Mouse (Mus musculus): ENCODE measurements around the gene Qrfp. TPM values are rescaled to one million over a fixed set of nuclear protein-coding genes. Genes with fewer than 3 reads are reported as not detected.
A peak's percentile ranks its signal among the peaks of the same experiment; 100 is the strongest.

The Qrfp gene
- total RNA-seq, 2 experiments from 2014 or later: 0.29 to 0.65 TPM

DNA sequence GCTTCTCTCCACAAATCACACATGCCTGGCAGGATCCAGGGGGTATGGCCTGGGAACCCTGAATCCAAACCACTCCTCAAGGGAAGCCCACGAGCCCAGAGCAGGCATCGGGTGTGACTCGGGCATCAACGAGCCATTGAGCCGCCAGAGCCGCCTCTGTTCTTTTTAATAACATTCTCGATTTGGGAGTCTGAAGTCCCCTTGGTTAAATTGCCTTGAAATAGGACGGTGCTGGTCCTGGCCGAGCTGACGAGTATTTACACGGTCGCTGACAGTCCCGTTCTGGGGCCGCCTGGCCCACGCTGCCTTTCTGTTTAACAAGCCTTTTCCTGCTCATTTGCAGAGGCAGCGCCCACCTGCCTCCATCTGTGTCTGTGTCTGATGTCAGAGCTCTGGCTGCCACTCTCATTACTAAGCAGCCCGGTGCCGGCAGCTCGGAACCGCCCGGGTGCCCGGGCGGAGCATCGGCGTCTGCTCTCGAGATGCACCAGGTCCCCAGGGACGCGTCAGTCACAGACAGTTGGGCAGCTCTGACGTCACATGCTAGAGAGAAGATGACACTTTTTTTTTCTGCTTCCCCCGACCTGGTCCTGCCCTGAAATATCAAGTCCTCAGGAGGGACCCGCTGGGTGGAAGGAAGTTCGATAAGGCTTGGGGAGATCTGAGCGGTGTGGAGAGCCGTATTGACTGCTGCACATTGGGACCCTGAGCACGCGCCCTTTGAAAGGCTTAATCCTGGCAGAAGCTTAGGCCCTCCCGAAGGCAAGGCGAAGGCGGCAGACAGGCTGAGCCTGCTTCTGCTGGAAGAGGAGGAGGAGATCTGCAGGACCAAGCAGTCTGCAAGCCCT, 12.4 kb upstream of the Qrfp start:
- ATAC-seq (ENCODE audit: poor library complexity, severe bottlenecking): peak; percentile 7; the same call in 1 of the 2 replicates

DNA sequence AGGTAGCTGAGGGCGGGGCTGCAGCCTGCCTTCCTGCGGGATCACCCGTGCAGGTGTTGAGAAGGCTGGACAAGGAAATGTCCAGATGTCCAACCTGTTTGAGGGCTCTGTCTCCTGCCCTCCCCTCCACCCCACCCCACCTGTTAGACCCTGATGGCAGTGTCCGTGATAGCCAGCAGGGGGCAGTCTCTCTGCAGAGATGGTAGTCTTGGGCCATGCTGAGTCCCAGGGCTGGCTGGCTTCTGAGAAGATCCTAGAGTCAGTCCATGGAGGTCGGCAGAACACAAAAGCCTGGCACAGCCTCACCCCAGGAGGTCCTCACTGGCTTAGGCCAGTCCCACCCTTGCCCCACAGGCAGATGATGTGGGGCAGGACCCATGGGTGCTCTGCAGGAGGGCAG, 5.0 kb upstream of the Qrfp start:
- 0 out of 2 replicates have a peak, but pooled peaks have one; percentile 17 for ATAC-seq (ENCODE audit: poor library complexity, severe bottlenecking)

DNA sequence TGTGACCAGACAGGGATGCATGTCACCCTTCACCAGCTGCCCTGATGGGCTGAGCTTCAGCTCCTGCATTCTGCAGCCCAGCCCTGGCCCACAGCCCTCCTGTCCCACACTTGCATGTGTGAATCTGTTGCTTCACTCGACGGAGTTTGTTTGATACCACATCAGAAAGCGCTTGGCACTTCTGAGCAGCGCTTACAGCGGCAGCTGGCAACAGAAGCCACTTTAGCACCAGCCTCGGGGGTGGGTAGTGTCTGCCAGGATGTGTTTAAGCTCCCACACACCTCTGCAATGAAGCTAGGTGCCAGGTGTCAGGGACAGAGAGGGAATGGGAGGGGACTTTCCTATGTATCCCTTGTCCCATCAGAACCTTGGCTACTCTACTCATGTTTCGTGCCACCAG, 4.3 kb upstream of the Qrfp start:
- peak; percentile 26; the same call in 1 of the 2 replicates for ATAC-seq (ENCODE audit: poor library complexity, severe bottlenecking)

DNA sequence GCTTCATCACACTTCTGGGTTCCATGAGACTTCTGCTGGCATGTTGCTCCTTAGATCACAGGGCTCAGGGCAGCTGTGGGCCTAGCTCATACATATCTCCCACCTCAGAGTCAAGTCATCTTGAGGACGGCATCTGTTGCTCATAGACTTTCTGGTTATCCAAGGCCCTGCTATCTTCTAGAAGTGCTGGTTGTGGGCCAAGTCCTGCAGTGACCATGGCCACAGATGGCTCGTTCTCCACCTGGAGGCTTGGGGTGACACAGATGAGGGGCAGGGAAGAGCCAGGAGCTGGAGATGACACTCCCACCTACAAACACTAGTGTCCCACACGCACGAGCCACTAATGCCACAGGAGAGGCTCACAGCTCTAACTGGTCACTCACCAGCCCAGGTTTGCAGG, 3.3 kb upstream of the Qrfp start:
- ATAC-seq (ENCODE audit: poor library complexity, severe bottlenecking): no peak

DNA sequence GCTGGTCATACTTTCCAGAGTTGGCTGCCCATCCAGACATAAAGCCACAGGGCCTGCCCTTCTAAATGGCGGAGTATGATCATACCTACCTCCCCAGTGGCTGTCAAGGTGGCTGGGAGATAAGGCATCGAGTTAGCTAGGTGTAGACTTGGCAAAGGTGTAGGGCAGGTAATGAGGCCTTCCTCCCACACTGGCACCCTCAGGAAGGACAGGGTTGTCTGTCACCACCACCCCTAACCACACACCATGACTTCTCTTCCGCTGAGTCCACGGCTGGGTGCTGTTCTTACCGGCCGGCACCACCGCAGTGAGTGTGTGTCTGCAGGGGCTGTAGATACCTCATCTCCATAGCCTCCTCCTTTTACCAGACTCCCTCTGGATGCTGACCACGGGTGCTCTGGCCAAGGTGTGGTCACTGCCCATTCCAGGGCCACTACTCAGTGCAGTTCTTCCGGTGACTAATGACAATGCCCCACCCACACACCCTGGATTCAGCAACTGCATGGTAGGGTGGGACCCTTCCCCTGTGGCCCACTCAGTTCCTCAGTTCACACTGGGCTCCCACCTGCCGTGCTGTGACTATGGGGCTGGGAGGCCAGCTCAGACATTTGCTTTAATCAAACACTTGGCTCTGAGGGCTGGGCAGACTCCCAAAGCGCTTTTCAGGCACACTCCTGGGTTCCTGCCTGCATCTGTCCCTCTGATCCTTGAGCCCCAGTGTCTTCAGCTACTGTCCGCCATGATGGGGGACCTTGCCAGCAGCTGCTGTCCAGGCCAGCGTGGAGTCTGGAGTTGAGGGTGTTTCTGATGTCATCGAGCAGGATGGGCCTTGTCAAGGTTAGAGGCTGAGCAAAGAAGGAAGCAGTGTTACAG, 942 bp upstream of the Qrfp start:
- peak; percentile 26 for ATAC-seq (ENCODE audit: poor library complexity, severe bottlenecking)

DNA sequence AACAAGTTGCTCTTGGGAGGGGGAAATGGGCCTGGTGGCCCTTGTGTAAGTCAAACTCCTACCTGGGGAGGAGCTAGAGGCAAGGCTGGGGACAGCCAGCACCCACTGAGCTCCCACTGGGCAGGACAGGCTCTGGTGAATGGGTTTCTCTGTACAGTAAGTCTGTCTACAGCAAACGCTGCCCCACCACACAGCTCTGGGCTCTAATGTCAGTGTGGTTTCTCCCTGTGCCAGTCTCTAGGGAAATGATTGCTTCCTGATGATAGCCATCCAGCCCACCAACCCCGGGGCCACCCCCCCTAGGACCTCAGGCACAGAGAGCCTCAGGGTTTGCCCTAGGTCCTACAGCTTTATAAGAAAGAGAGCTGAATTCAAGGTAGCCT, 1.0 kb downstream of the Qrfp start:
- ATAC-seq (ENCODE audit: poor library complexity, severe bottlenecking): no peak

DNA sequence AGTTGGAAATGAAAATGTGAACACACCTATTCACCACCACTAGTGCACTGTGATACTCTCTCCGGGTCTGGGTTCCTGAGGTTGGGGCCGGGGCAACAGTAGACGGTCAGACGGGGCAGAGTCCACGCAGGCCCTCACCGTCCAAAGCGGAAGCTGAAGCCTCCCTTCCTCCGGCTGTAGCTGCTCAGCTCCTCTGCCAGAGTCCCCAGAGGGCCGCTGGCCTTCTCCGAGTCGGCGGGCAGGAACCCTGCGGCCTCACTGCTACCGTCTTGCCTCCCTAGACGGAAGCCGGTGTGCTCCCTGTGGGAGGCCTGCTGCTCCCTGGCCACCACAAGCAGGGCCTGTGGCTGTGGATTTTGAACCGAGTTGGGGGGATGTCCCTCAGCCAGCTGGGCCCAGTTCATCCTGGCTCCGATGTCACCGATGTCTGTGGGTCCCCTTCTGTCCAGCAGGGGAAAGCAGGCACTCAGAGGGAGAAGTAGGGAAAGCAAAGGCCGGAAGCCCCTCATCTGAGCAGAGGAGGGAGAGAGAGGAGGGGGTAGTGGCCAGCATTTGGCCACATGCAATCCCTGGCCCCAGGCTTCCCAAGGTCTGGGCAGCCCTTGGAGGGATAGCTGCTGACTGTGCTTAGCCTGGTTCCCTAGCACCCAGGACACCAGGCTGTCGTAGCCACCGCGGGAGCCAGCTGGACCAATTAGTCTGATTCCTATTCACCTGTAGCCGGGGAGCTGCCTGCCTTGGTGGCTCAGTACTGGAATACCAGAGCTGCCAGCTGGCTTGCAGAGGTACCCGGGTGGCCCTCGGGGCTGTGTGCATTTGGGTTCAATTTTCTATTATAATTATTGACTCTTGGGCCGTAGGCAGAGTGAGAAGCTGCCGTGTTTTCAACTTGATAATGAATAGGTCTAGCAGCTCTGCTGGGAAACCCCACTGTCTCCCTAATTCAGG, 1.7 kb downstream of the Qrfp start:
- no peak for ATAC-seq (ENCODE audit: poor library complexity, severe bottlenecking)

DNA sequence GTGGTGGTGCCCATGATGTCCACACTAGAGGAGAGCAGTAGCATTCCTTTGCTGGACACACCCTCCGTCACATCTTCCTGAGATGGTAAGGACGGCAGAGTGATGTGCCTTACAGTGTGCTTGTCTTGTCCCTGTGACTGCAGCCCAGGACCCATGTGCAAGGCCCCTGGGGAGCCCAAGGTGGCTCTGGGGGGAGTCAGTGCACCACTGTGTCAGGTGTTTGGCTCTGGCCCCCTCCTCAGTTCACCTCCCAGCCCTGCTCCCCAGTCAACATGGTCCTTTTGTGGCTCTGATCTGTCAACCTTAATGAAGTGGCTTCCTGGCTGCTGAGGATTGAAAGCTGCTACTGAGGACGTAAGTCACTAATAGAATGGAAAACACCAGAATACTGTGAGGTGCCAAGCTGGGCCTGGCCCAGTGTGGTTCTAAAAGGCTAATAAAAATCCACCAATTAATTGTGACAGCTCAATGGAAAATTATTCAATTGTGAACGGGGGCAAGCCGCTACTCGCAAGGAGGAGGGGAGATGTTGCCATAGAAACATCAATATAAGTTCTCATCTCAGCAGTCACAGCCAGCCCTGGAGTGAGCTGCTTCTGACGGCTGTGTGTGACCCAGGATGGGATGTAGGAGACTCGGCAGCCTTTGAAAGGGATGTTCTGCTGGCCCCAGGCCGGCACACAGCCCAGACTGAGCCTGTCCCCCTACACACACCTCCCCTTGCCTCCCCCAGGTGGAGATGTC, 3.6 kb downstream of the Qrfp start:
- ATAC-seq (ENCODE audit: poor library complexity, severe bottlenecking): no peak

DNA sequence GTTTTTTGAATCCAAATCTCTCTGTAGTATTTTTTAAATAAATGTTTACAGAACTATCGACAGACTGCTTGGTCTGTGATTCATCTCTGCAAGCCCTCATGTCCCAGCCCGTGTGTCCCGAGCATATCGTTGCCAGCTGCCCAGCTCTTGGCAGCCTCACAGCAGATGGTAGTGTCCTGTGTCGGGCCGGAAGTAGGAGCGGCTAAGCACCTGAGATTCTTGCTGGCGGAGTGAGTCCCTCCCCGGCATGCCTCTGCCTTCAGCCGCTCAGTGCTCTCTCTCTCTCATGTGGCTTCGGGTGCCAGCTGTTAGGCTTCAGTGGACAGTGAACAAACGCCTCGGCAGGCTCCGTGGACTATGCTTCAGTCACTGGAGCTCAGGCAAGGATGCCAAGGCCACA, 6.9 kb downstream of the Qrfp start:
- no peak for ATAC-seq (ENCODE audit: poor library complexity, severe bottlenecking)

DNA sequence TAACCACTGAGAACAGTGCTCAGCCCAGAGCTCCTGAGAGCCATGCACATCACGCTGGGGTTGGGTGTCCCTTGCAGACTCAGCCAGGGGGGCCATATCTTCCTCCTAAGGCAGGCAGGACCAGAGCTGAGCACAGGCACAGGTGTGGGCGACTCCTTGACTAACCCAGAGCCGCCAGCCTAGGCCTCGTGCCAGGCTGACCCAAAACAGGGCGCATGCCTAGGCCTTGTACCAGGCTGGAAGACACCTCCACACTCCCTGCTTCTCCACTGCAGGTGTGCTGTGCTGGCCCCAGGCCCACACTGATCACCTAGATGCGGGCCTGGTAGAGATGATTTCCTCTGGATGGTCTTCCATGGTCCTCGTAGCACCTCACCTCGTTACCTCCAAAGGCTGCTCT, 7.6 kb downstream of the Qrfp start:
- no peak for ATAC-seq (ENCODE audit: poor library complexity, severe bottlenecking)

DNA sequence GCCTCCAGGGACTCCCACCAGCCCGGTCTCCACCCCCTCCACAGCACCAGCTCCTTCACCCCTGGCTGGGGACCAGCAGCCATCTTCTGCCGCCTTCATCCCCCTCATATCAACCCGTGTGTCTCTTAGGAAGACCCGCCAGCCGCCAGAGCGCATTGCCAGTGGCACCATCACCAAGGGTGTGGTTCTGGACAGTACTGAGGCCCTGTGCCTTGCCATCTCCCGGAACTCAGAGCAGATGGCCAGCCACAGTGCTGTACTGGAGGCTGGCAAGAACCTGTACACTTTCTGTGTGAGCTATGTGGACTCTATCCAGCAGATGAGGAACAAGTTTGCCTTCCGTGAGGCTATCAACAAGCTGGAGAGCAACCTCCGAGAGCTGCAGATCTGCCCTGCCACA, 9.0 kb downstream of the Qrfp start:
- no peak for ATAC-seq (ENCODE audit: poor library complexity, severe bottlenecking)

DNA sequence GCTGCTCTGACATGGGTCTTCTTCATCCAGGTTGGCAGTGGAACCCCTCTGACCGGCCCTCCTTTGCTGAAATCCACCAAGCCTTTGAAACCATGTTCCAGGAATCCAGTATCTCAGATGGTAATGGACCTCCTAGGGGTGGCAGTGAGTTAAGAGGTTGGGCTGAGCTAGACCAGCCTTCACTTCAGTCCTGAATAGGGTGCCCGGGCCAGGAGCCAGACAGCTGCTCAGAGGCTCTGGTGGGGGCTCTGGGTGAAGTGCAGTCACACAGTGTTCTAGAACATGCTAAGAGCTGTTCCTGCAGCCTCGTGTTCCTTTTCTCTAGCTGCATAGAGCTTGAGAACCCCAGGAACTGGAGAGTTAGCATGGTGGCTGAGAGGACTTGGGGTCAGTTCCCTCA, 13.4 kb downstream of the Qrfp start:
- no peak for ATAC-seq (ENCODE audit: poor library complexity, severe bottlenecking)

DNA sequence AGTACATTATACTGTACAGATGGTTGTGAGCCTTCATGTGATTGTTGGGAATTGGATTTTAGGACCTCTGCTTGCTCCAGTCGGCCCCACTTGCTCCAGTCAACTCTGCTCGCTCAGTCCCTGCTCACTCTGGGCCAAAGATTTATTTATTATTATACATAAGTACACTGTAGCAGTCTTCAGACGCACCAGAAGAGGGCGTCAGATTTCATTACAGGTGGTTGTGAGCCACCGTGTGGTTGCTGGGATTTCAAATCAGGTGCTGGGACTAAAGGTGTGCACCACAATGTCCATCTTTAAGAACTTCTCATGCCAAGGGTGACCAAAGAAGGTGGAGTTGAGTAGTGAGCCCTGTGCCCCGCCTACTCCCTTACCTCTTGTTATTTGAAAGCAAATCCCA, 17.8 kb downstream of the Qrfp start:
- ATAC-seq (ENCODE audit: poor library complexity, severe bottlenecking): no peak

DNA sequence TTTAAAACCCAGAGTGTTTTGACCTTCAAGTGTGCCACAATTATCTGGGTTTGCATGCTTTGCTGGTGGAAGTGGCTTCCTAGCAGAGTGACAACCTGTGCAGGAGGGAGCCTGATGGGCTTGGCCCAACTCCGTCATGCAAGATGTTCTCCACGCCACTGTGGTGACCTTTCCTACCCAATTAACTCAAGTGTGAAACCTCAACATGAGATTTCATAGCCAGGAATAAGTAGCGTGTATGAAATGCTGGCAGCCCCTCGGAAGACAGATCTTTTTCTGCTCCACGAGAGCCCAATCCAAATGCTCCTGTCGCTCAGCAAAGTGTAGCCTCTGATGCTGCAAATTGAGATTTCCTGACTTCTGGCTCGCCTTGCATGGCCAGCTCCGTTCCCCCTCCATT, 19.1 kb downstream of the Qrfp start:
- ATAC-seq (ENCODE audit: poor library complexity, severe bottlenecking): no peak

DNA sequence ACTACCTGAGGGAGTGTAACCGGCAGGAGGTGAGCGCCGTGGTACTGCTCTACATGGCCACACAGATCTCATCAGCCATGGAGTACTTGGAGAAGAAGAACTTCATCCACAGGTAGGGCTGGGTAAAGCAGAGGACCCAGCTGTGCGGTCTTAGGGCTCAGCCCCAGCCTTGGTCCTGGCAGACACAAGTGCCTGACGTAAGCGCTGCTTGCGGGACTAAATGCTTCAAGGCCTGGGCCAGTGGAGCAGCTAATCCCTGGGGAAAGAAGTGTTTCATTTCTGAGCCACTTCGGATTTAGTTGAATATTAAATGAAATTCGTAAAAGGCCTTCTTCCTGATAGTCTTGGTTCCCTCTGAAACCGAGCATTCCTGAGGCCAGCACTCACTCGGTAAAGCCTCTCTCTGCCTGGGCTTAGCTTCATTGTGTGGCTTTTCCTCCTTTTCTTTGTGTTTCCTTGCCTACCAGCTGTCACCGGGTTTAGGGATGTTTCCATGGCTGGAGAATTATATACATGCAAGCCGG, 19.6 kb downstream of the Qrfp start:
- no peak for ATAC-seq (ENCODE audit: poor library complexity, severe bottlenecking)

DNA sequence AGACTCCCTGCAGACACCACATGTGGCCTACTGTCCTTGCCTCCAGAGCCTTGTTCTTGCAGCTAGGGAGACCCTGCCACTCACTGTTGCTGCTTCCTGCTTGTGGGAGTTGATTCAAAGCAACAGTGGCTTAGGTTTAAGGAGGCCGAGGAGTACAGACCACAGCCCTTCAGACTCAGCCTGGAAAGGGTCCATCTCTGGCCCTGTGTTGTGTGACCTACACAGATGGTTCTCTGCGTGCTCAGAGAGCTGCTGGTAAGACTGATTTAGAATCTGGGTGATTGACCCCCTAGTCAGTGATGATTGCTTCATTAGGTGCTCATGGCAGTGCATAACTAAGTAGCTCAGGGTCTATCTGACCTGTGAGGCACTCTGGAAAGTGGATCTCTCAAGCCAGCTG, 21.2 kb downstream of the Qrfp start:
- ATAC-seq (ENCODE audit: poor library complexity, severe bottlenecking): no peak

DNA sequence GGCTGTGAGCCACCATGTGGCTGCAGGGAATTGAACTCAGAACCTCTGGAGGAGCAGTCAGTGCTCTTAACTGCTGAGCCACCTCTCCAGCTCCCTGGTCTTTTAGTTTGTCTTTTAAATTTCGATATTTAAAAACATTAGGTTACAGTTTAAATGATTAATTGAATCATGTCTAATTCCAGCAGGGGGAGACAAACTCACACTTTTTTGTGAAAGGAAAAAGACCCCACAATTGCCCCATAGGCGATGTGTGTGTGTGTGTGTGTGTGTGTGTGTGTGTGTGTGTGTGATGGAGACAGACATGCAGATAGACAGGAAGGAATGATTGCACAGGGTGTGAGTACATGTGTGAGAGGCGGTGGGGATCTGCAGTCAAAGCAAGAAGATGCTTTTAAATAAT, 22.2 kb downstream of the Qrfp start:
- ATAC-seq (ENCODE audit: poor library complexity, severe bottlenecking): no peak

DNA sequence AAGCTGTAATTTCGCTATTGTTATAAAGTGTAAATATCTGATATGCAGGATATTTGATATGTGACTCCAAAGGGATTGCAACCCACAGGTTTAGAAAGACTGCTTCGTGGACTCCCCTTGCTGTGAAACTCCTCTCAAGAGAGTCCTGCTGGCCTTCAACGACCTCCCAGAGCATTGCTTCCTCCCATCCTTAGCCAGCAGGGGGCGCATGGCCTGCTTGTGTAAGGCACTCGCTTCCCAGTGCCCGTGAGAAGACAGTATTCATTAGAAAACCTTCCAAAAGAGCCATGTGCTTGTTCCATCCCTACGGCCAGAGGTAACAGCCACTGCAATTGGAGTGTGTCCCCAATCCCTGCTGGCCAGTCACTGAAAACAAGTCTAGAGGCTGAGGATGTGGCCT, 23.4 kb downstream of the Qrfp start:
- 0 out of 2 replicates have a peak, but pooled peaks have one; percentile 56 for ATAC-seq (ENCODE audit: poor library complexity, severe bottlenecking)

DNA sequence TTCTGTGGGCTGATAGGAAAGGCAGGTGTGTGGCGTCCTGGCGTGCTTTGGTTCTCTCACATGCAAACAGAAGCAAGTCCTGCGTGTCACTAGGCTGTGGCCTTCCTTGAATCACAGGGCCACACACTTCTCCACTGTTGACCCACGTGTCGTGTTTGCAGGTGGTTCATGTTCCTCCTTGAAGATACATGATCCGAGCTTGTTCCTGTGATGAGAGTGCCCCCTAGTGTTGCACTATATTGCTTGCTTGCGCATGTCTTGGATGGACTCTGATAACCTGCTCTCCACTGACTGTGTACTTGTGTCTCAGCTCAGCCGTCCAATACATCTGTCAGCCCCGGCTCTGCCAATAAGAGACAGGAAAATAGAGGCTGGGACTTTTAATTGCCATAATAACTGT, 25.3 kb downstream of the Qrfp start:
- peak; percentile 86 for ATAC-seq (ENCODE audit: poor library complexity, severe bottlenecking)
